Mouse (Mus musculus) heart, postnatal 0 days (tissue): ENCODE results near the gene Tmem98.

Source experiments
- CTCF ChIP-seq: IDR thresholded peaks from 2 replicates; pipeline ENCODE4 v1.5.1; 2016; ENCODE audit warnings: antibody characterized with exemption, control low read depth, low read depth
- EP300 ChIP-seq: IDR thresholded peaks from 2 replicates; pipeline ENCODE4 v1.6.1; 2016; ENCODE audit warnings: antibody characterized with exemption, low read depth

DNA sequence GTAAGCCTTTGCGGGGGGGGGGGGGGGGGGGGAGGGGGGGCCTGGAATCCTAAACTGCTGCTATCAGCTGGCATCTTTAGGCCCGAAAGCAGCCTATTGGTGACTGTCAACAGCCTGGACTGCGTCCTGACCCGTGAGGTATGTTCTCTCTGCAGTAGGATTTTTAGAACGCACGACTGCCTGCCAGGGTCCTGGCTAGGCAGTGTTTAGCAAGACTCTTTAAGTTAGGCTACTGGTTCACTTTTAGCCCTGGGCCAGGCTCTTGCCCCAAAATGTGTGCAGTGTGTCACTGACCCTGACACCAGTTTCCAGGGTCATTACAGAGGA lies 346 bp upstream of the Tmem98 start:
- no peak for TF ChIP-seq CTCF
- TF ChIP-seq EP300 = no peak
